14 mouse cellular contexts compared by ENCODE assay signal in genomic region chr9:71850283-71850682, GRCm38 (mm10).
"Had no signal": no experiment of that assay in that cellular context is flagged by ENCODE, and none has a peak within 500 bp of the region (broad histone marks: within the 10 kb centered on the region; RNA-seq: fewer than 3 reads in every experiment).

No protein-coding gene starts in this region.

- H3K9ac ChIP-seq: liver, embryonic 15.5 days; liver, postnatal 0 days; lung, embryonic 14.5 days; midbrain, embryonic 13.5 days; midbrain, embryonic 15.5 days; neural tube, embryonic 12.5 days had no signal

- H3K4me3 ChIP-seq: liver, embryonic 15.5 days; megakaryocyte, embryonic 14.5 days; midbrain, embryonic 13.5 days; midbrain, embryonic 15.5 days; neural tube, embryonic 12.5 days had no signal

- DNase-seq: liver, postnatal 0 days; lung, embryonic 14.5 days; lung, postnatal 10 days; lung, postnatal 4 days; right cerebral cortex, postnatal 14 days; spleen, adult 18-20 months; thymus, adult 18-20 months; thymus, postnatal 14 days; thymus, postnatal 36 days had no signal

- H3K27me3 ChIP-seq: liver, embryonic 15.5 days; megakaryocyte, embryonic 14.5 days; midbrain, embryonic 13.5 days; midbrain, embryonic 15.5 days; neural tube, embryonic 12.5 days had no signal

- H3K9me3 ChIP-seq: liver, embryonic 15.5 days; megakaryocyte, embryonic 14.5 days; midbrain, embryonic 13.5 days; midbrain, embryonic 15.5 days; neural tube, embryonic 12.5 days had no signal

- H3K4me1 ChIP-seq: midbrain, embryonic 13.5 days; midbrain, embryonic 15.5 days; neural tube, embryonic 12.5 days had no signal

- H3K27ac ChIP-seq: liver, embryonic 15.5 days; midbrain, embryonic 13.5 days; midbrain, embryonic 15.5 days; neural tube, embryonic 12.5 days had no signal

- ATAC-seq: liver, postnatal 0 days; midbrain, embryonic 13.5 days; midbrain, embryonic 15.5 days had no signal
